Mouse (Mus musculus) kidney, adult 10 weeks (tissue): ENCODE data around the gene Saa4. TPM values are rescaled to one million over a fixed set of nuclear protein-coding genes. Genes with fewer than 3 reads are reported as not detected.

Source experiments
- polyA plus RNA-seq: library from polyadenylated mRNA; stranded (reverse); fragments of 350-450 nt; fragmentation: Illumina TruSeq; extraction: RNeasy Lipid Tissue Mini Kit (QIAGEN cat#74804); gene quantifications from one replicate; pipeline ENCODE4 v1.2.3, GENCODE M21; 2014; ENCODE audit warnings: low read depth, low replicate concordance

The Saa4 gene
- not detected for polyA plus RNA-seq

DNA sequence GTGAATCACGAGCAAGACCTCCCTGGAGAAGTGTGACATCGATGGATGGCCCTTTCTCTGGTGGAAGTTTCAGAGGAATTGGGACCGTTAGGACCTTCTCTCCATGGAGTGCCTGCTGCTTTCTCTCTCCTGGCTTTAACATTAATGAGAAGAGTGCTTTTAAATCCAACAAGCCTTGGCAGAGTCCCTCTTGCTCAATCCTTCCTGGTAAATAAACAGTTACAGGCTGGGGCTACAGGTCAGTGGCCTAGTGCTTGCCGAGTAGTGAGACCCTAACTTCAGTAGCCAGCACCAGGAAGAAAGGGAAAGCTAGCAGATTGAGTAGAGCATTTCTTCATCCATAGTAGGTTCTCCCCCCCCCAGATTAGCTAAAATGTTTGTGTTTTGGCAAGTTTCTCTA lies at the start of gene Saa4:
Gene Saa4 (minus strand): TSS at position 146 of the 400 bp plus-strand sequence.

DNA sequence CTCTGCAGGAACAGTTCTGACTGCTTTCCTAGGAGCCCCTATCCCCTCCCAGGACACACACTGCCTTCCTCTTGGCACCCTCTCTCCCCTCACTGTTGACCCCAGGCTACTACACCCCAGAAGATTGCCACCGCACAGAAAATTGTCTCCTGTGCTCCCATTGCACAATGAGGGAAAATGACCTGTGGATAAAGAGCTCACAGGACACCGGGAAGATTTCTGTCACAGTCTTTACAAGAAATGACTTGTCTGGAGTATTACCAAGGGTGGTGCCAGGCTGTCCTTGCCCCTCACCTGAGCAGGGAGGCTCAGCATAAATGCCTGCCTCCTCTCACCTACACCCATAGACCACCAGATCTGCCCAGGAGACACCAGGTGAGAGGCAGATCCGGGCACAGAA lies 19.1 kb upstream of the Saa4 start, which contains the start of gene Saa2:
Gene Saa2 (plus strand): TSS at position 301 of the 400 bp plus-strand sequence.

DNA sequence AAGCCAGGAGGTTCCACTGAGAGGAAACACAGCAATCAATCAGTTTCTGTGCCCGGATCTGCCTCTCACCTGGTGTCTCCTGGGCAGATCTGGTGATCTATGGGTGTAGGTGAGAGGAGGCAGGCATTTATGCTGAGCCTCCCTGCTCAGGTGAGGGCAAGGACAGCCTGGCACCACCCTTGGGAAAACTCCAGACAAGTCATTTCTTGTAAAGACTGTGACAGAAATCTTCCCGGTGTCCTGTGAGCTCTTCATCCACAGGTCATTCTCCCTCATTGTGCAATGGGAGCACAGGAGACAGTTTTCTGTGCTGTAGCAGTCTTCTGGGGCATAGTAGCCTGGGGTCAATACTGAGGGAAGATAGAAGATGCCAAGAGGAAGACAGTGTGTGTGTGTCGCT lies 10.5 kb upstream of the Saa4 start, which contains the start of gene Saa1:
Gene Saa1 (minus strand): TSS at position 101 of the 400 bp plus-strand sequence.

DNA sequence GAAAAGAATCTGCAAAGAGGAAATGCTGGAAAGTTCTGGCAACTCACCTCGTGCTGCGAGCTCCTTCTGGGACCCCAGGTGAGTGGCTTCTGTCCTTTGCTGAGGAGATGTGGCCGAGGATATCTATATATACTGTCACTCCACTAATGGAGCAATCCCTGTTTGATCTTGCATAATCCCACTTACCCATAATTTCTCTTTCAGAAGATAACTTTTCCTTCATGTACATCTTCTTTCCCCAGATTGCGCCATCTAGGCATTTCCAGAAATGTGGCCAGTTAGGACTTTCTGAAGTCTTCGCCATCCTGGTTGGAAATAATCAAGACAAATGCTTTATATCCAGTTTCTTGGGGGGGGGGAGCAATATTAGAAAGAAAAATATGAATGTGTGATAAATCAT lies 16.8 kb downstream of the Saa4 start, which contains the start of gene Saa3:
Gene Saa3 (minus strand): TSS at position 101 of the 400 bp plus-strand sequence.

DNA sequence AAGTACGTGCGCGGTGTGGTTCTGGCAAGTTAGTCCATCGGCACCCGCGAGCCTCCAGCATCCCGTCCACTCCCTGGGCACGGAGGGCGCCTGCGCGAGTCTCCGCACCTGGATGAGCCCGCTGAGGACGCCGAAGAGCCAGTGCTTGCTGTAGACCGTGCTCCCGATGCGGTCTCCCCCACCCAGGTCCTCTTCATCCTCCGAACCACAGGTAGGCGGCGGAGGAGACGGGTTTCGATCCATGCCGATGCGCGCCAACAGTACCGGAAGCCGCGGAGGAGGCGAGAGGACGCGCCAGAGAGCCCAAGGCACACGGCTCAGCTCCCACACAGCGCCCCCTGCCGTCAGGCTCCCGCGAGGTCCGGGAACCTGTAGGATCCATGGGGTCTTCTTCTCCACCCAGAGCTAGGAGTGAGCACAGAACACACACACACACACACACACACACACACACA lies 22.0 kb downstream of the Saa4 start, which contains the start of gene Saal1:
Gene Saal1 (minus strand): TSS at position 291 of the 455 bp plus-strand sequence.

Other genes starting within 250 kb of the Saa4 start
- gene Sergef, start 92.8 kb downstream of the Saa4 start, polyA plus RNA-seq = 2.2 TPM
- not detected for gene Tph1, start 60.1 kb downstream of the Saa4 start, polyA plus RNA-seq
- 2.9 TPM for gene Saal1, start 21.9 kb downstream of the Saa4 start, polyA plus RNA-seq
- gene Saa3, start 16.9 kb downstream of the Saa4 start, polyA plus RNA-seq = not detected
- gene Saa1, start 10.4 kb upstream of the Saa4 start, polyA plus RNA-seq = not detected
- gene Saa2, start 19.2 kb upstream of the Saa4 start, polyA plus RNA-seq = not detected
- 47.9 TPM for gene Hps5, start 63.5 kb upstream of the Saa4 start, polyA plus RNA-seq
- gene Gtf2h1, start 63.5 kb upstream of the Saa4 start, polyA plus RNA-seq = 87.8 TPM
- 201 TPM for gene Ldha, start 108.9 kb upstream of the Saa4 start, polyA plus RNA-seq
- gene Ldhc, start 128.6 kb upstream of the Saa4 start, polyA plus RNA-seq = not detected
- 241 TPM for gene Tsg101, start 187.4 kb upstream of the Saa4 start, polyA plus RNA-seq
- gene Uevld, start 225.9 kb upstream of the Saa4 start, polyA plus RNA-seq = 21.9 TPM